Comparison of ENCODE assay signal across 19 mouse cellular contexts in genomic region chr8:57330106-57330505, GRCm38 (mm10). TPM values are rescaled to one million over a fixed set of nuclear protein-coding genes. Genes with fewer than 3 reads are reported as not detected.
DNase-seq lines count a peak whose midpoint lies in the region; ATAC-seq and TF ChIP-seq lines count a peak whose summit lies in the region.
"Had no signal": no experiment of that assay in that cellular context is flagged by ENCODE, and none has a peak within 500 bp of the region (broad histone marks: within the 10 kb centered on the region; RNA-seq: fewer than 3 reads in every experiment).

No protein-coding gene starts in this region.

- TF ChIP-seq POLR2A in limb, embryonic 14.5 days (IDR thresholded peaks at IDR 0.05; ENCODE audit: borderline replicate concordance, extremely low read depth, insufficient read depth, insufficient read length): no peak

- H3K9ac ChIP-seq in heart, embryonic 13.5 days: peak overlapping the region; percentile 5
- no peak overlapping the region for H3K9ac ChIP-seq in midbrain, embryonic 11.5 days (ENCODE audit: low read length)
- no peak overlapping the region for H3K9ac ChIP-seq in heart, postnatal 0 days (replicated peaks; ENCODE audit: low read depth, low read length)
- no peak overlapping the region for H3K9ac ChIP-seq in limb, embryonic 14.5 days (ENCODE audit: low read depth, low read length, severe bottlenecking)
- H3K9ac ChIP-seq: embryonic facial prominence, embryonic 15.5 days; lung, embryonic 14.5 days had no signal

- H3K4me3 ChIP-seq in heart, embryonic 13.5 days: peak overlapping the region; percentile 2; the same call in 1 of the 2 replicates
- H3K4me3 ChIP-seq in midbrain, embryonic 10.5 days: no peak overlapping the region
- no peak overlapping the region for H3K4me3 ChIP-seq in midbrain, embryonic 11.5 days (ENCODE audit: low read depth, low read length)
- no peak overlapping the region for H3K4me3 ChIP-seq in heart, postnatal 0 days (ENCODE audit: low read depth, low read length)
- no peak overlapping the region for H3K4me3 ChIP-seq in limb, embryonic 14.5 days (replicated peaks; ENCODE audit: low read length)
- H3K4me3 ChIP-seq: embryonic facial prominence, embryonic 15.5 days had no signal

- TF ChIP-seq EP300 in heart, postnatal 0 days (IDR thresholded peaks at IDR 0.05; ENCODE audit: low read depth): no peak

- no peak for ATAC-seq in heart, embryonic 13.5 days (ENCODE audit: extremely low read depth, insufficient number of reproducible peaks, low FRiP score, low TSS enrichment)
- ATAC-seq in midbrain, embryonic 11.5 days (ENCODE audit: low FRiP score): no peak
- ATAC-seq in heart, postnatal 0 days (ENCODE audit: insufficient read depth, low read depth): no peak
- ATAC-seq in limb, embryonic 14.5 days (ENCODE audit: low FRiP score, low read depth): no peak
- ATAC-seq: activated CD4-positive, CD25-positive, alpha-beta regulatory T cell, adult 4 months; hindbrain, embryonic 16.5 days had no signal

- no peaks in the 10 kb centered on the region for H3K9me3 ChIP-seq in heart, embryonic 13.5 days
- H3K9me3 ChIP-seq in midbrain, embryonic 10.5 days (replicated peaks): no peaks in the 10 kb centered on the region
- no peaks in the 10 kb centered on the region for H3K9me3 ChIP-seq in midbrain, embryonic 11.5 days (ENCODE audit: control insufficient read depth, low read length)
- no peaks in the 10 kb centered on the region for H3K9me3 ChIP-seq in heart, postnatal 0 days (replicated peaks; ENCODE audit: control insufficient read depth, low read length)
- H3K9me3 ChIP-seq in limb, embryonic 14.5 days (ENCODE audit: control insufficient read depth, low read length): no peaks in the 10 kb centered on the region
- H3K9me3 ChIP-seq: embryonic facial prominence, embryonic 15.5 days had no signal

- TF ChIP-seq CTCF in heart, postnatal 0 days (IDR thresholded peaks at IDR 0.05; ENCODE audit: low read depth): no peak

- peaks cover 41% of the 10 kb centered on the region for H3K4me1 ChIP-seq in heart, embryonic 13.5 days
- H3K4me1 ChIP-seq in midbrain, embryonic 10.5 days: peaks cover 34% of the 10 kb centered on the region
- peaks cover 4% of the 10 kb centered on the region; the same call in 1 of the 2 replicates for H3K4me1 ChIP-seq in midbrain, embryonic 11.5 days (ENCODE audit: control insufficient read depth, insufficient read depth, low read length)
- peaks cover 29% of the 10 kb centered on the region for H3K4me1 ChIP-seq in heart, postnatal 0 days (ENCODE audit: control insufficient read depth, insufficient read depth)
- H3K4me1 ChIP-seq in limb, embryonic 14.5 days (ENCODE audit: control insufficient read depth, insufficient read depth, low read length): peaks cover 38% of the 10 kb centered on the region

- H3K27me3 ChIP-seq in heart, embryonic 13.5 days (replicated peaks): no peaks in the 10 kb centered on the region
- H3K27me3 ChIP-seq in midbrain, embryonic 10.5 days (ENCODE audit: low read depth, poor library complexity, severe bottlenecking): peaks cover 100% of the 10 kb centered on the region
- peaks cover 100% of the 10 kb centered on the region for H3K27me3 ChIP-seq in midbrain, embryonic 11.5 days (ENCODE audit: control insufficient read depth, insufficient read depth, low read length)
- H3K27me3 ChIP-seq in heart, postnatal 0 days (ENCODE audit: control insufficient read depth, insufficient read depth, low read length): no peaks in the 10 kb centered on the region
- peaks cover 46% of the 10 kb centered on the region; the same call in 1 of the 2 replicates for H3K27me3 ChIP-seq in limb, embryonic 14.5 days (ENCODE audit: control insufficient read depth, insufficient read depth, low read length)

- peak overlapping the region; percentile 92 for H3K4me2 ChIP-seq in heart, embryonic 13.5 days
- no peak overlapping the region for H3K4me2 ChIP-seq in midbrain, embryonic 11.5 days
- no peak overlapping the region for H3K4me2 ChIP-seq in heart, postnatal 0 days (ENCODE audit: low read depth, low read length)
- 0 out of 2 replicates have a peak overlapping the region, but pooled peaks have one; percentile 4 for H3K4me2 ChIP-seq in limb, embryonic 14.5 days (replicated peaks; ENCODE audit: low read depth, low read length, severe bottlenecking)
- H3K4me2 ChIP-seq: embryonic facial prominence, embryonic 15.5 days had no signal

- DNase-seq in heart, adult 18-20 months: no peak
- peak; percentile 21 for DNase-seq in midbrain, embryonic 10.5 days (ENCODE audit: low spot score)
- no peak for DNase-seq in midbrain, embryonic 11.5 days (ENCODE audit: low spot score, missing footprints)
- peak; percentile 14 for DNase-seq in heart, postnatal 0 days (ENCODE audit: low spot score)
- DNase-seq in limb, embryonic 14.5 days (ENCODE audit: low spot score): no peak
- no peak for DNase-seq in gastrocnemius, adult 8-10 months (ENCODE audit: low spot score in 2 of 2)
- DNase-seq: adrenal gland, postnatal 14 days; cerebellum, adult 11 months; cerebellum, postnatal 14 days; kidney, adult 11 months; lung, embryonic 14.5 days; lung, postnatal 4 days; thymus, postnatal 25 days had no signal

- H3K36me3 ChIP-seq in heart, embryonic 13.5 days: peaks cover 23% of the 10 kb centered on the region
- no peaks in the 10 kb centered on the region for H3K36me3 ChIP-seq in midbrain, embryonic 10.5 days
- no peaks in the 10 kb centered on the region for H3K36me3 ChIP-seq in midbrain, embryonic 11.5 days (ENCODE audit: control insufficient read depth, insufficient read depth, low read length)
- H3K36me3 ChIP-seq in heart, postnatal 0 days (replicated peaks; ENCODE audit: control insufficient read depth, insufficient read depth, low read length): no peaks in the 10 kb centered on the region
- peaks cover 5% of the 10 kb centered on the region; the same call in 1 of the 2 replicates for H3K36me3 ChIP-seq in limb, embryonic 14.5 days (ENCODE audit: control insufficient read depth, insufficient read depth, low read length)
- H3K36me3 ChIP-seq: embryonic facial prominence, embryonic 15.5 days had no signal

- 40% methylated on average over 2 of the region's 2 CpGs for WGBS in heart, embryonic 13.5 days
- 11% methylated on average over 2 of the region's 2 CpGs for WGBS in midbrain, embryonic 10.5 days
- WGBS in midbrain, embryonic 11.5 days: 2% methylated on average over 2 of the region's 2 CpGs
- 59% methylated on average over 2 of the region's 2 CpGs for WGBS in heart, postnatal 0 days
- 33% methylated on average over 2 of the region's 2 CpGs for WGBS in limb, embryonic 14.5 days

- peak overlapping the region; percentile 99 for H3K27ac ChIP-seq in heart, embryonic 13.5 days (replicated peaks)
- no peak overlapping the region for H3K27ac ChIP-seq in midbrain, embryonic 10.5 days (replicated peaks)
- no peak overlapping the region for H3K27ac ChIP-seq in midbrain, embryonic 11.5 days (ENCODE audit: low read depth, low read length)
- 0 out of 2 replicates have a peak overlapping the region, but pooled peaks have one; percentile 98 for H3K27ac ChIP-seq in heart, postnatal 0 days (ENCODE audit: low read depth)
- no peak overlapping the region for H3K27ac ChIP-seq in limb, embryonic 14.5 days (replicated peaks; ENCODE audit: low read depth, low read length)
- H3K27ac ChIP-seq: embryonic facial prominence, embryonic 15.5 days had no signal

RNA-seq across cellular contexts. Expression of gene Hand2, which starts 9.3 kb away (rescaled TPM):
- polyA plus RNA-seq in heart, embryonic 13.5 days (2015; fragmentation: Nextera tagmentation; extraction: Ambion mirVana): 11.6 and 12.0 TPM in 2 replicates
- total RNA-seq in heart, adult 18-20 months (2021): 10 to 100 TPM; 76.2 to 83.1 TPM
- not detected in 2 replicates for polyA plus RNA-seq in midbrain, embryonic 10.5 days (2016; fragmentation: Nextera tagmentation; extraction: Ambion mirVana)
- not detected in 2 replicates for polyA plus RNA-seq in midbrain, embryonic 11.5 days (2014; fragmentation: Nextera tagmentation; extraction: Ambion mirVana)
- 33.2 and 39.5 TPM in 2 replicates for total RNA-seq in heart, postnatal 0 days (2014; rRNA removed; ENCODE audit: low replicate concordance)
- 9.9 and 11.7 TPM in 2 replicates for polyA plus RNA-seq in heart, postnatal 0 days (2015; fragmentation: Nextera tagmentation; extraction: Ambion mirVana)
- polyA plus RNA-seq in limb, embryonic 14.5 days (2012; rRNA removed): 33.4 and 36.2 TPM in 2 replicates
- polyA plus RNA-seq in limb, embryonic 14.5 days (2014; fragmentation: Nextera tagmentation; extraction: Ambion mirVana): 9.8 and 13.5 TPM in 2 replicates
- under 1 TPM in 2 of 4 experiments, not detected in 2; 0.11 to 0.15 TPM for total RNA-seq in gastrocnemius, adult 8-10 months (2022)
- total RNA-seq: gastrocnemius, adult 18-20 months; layer of hippocampus, postnatal 14 days had no signal
- polyA plus RNA-seq: activated CD4-positive, CD25-positive, alpha-beta regulatory T cell, adult 4 months; hindbrain, embryonic 16.5 days had no signal

Comparison
In these comparisons a context has a peak if more than half of its experiments do, and no peak if none do; other contexts are left out.
1. H3K4me2 ChIP-seq: peak in heart, embryonic 13.5 days (single experiment) and limb, embryonic 14.5 days (single experiment); none in midbrain, embryonic 11.5 days (single experiment) and heart, postnatal 0 days (single experiment).
2. DNase-seq: peak in midbrain, embryonic 10.5 days (single experiment) and heart, postnatal 0 days (single experiment); none in heart, adult 18-20 months (0 of 2), midbrain, embryonic 11.5 days (single experiment), limb, embryonic 14.5 days (single experiment) and gastrocnemius, adult 8-10 months (0 of 2).
3. H3K27ac ChIP-seq: peak in heart, embryonic 13.5 days (single experiment) and heart, postnatal 0 days (single experiment); none in midbrain, embryonic 10.5 days (single experiment), midbrain, embryonic 11.5 days (single experiment) and limb, embryonic 14.5 days (single experiment).
4. RNA of gene Hand2, which starts 9.3 kb away (polyA plus RNA-seq): 9.8 to 36.2 TPM in limb, embryonic 14.5 days, 11.6 to 12.0 TPM in heart, embryonic 13.5 days and 9.9 to 11.7 TPM in heart, postnatal 0 days; not detected in midbrain, embryonic 10.5 days and not detected in midbrain, embryonic 11.5 days; every median in the first group is over 10 times any median in the second.